Comparison of ENCODE assay signal across 23 mouse cellular contexts in genomic region chr13:84255047-84255446, GRCm38 (mm10). TPM values are rescaled to one million over a fixed set of nuclear protein-coding genes. Genes with fewer than 3 reads are reported as not detected.
A peak's percentile ranks its signal among the peaks of the same experiment; 100 is the strongest.
DNase-seq lines count a peak whose midpoint lies in the region; ATAC-seq lines count a peak whose summit lies in the region.
"Had no signal": no experiment of that assay in that cellular context is flagged by ENCODE, and none has a peak within 500 bp of the region (broad histone marks: within the 10 kb centered on the region; RNA-seq: fewer than 3 reads in every experiment).

No protein-coding gene starts in this region.

- no peaks in the 10 kb centered on the region for H3K9me3 ChIP-seq in midbrain, embryonic 11.5 days (ENCODE audit: control insufficient read depth, low read length)
- no peaks in the 10 kb centered on the region for H3K9me3 ChIP-seq in midbrain, embryonic 16.5 days (replicated peaks; ENCODE audit: control insufficient read depth, low read length, poor library complexity, severe bottlenecking)
- H3K9me3 ChIP-seq: embryonic facial prominence, embryonic 10.5 days; embryonic facial prominence, embryonic 12.5 days; forebrain, embryonic 13.5 days; forebrain, embryonic 15.5 days; G1E had no signal

- 96% methylated on average over 1 of the region's 1 CpGs for WGBS in midbrain, embryonic 11.5 days
- 100% methylated on average over 1 of the region's 1 CpGs for WGBS in midbrain, embryonic 16.5 days

- no peaks in the 10 kb centered on the region for H3K36me3 ChIP-seq in midbrain, embryonic 11.5 days (ENCODE audit: control insufficient read depth, insufficient read depth, low read length)
- 0 out of 2 replicates have a peak, but pooled peaks cover 3% of the 10 kb centered on the region for H3K36me3 ChIP-seq in midbrain, embryonic 16.5 days (ENCODE audit: control insufficient read depth, insufficient read depth, low read length)

- H3K27me3 ChIP-seq in midbrain, embryonic 11.5 days (ENCODE audit: control insufficient read depth, insufficient read depth, low read length), result no peaks in the 10 kb centered on the region
- no peaks in the 10 kb centered on the region for H3K27me3 ChIP-seq in midbrain, embryonic 16.5 days (ENCODE audit: control insufficient read depth, insufficient read depth, low read depth, low read length)
- H3K27me3 ChIP-seq: CH12.LX; embryonic facial prominence, embryonic 12.5 days; forebrain, embryonic 13.5 days; forebrain, embryonic 15.5 days had no signal

- H3K27ac ChIP-seq in midbrain, embryonic 11.5 days (ENCODE audit: low read depth, low read length), result no peak overlapping the region
- no peak overlapping the region for H3K27ac ChIP-seq in midbrain, embryonic 16.5 days (ENCODE audit: low read length)
- H3K27ac ChIP-seq: embryonic facial prominence, embryonic 10.5 days; embryonic facial prominence, embryonic 12.5 days; forebrain, embryonic 13.5 days; forebrain, embryonic 15.5 days had no signal

- H3K4me2 ChIP-seq in midbrain, embryonic 11.5 days, result no peak overlapping the region
- no peak overlapping the region for H3K4me2 ChIP-seq in midbrain, embryonic 16.5 days (ENCODE audit: low read length)
- H3K4me2 ChIP-seq: embryonic facial prominence, embryonic 12.5 days; forebrain, embryonic 13.5 days; forebrain, embryonic 15.5 days had no signal

- ATAC-seq in midbrain, embryonic 11.5 days (ENCODE audit: low FRiP score), result no peak
- ATAC-seq in midbrain, embryonic 16.5 days, result no peak
- 0 out of 2 replicates have a peak, but pooled peaks have one; percentile 32 for ATAC-seq in common myeloid progenitor, adult 5-6 weeks (replicated peaks; ENCODE audit: low read depth, poor library complexity, severe bottlenecking)
- peak; percentile 27; the same call in 1 of the 2 replicates for ATAC-seq in megakaryocyte, adult 5-6 weeks (ENCODE audit: poor library complexity, severe bottlenecking)
- ATAC-seq in CD4-positive, CD25-positive, alpha-beta regulatory T cell, adult 4 months, result no peak
- ATAC-seq: forebrain, embryonic 13.5 days; forebrain, embryonic 15.5 days; forebrain, postnatal 0 days had no signal

- H3K4me1 ChIP-seq in midbrain, embryonic 11.5 days (ENCODE audit: control insufficient read depth, insufficient read depth, low read length), result no peaks in the 10 kb centered on the region
- H3K4me1 ChIP-seq in midbrain, embryonic 16.5 days (ENCODE audit: control insufficient read depth, insufficient read depth, low read length), result no peaks in the 10 kb centered on the region; the same call in 1 of the 2 replicates
- H3K4me1 ChIP-seq: embryonic facial prominence, embryonic 10.5 days; embryonic facial prominence, embryonic 12.5 days; forebrain, embryonic 13.5 days; forebrain, embryonic 15.5 days had no signal

- DNase-seq in midbrain, embryonic 11.5 days (ENCODE audit: low spot score, missing footprints), result peak; percentile 14
- DNase-seq in urinary bladder, postnatal 10 days (ENCODE audit: low spot score), result no peak
- no peak for DNase-seq in adipocyte (ENCODE audit: low spot score)
- DNase-seq: adrenal gland, adult 8-10 months; adrenal gland, postnatal 14 days; adrenal gland, postnatal 36 days; cerebellum, adult 11 months; cerebellum, adult 18-20 months; cerebellum, adult 8-10 months; cerebellum, adult 9-11 months; cerebellum, postnatal 14 days; cerebellum, postnatal 36 days; forebrain, postnatal 0 days had no signal

- H3K4me3 ChIP-seq in midbrain, embryonic 11.5 days (ENCODE audit: low read depth, low read length), result no peak overlapping the region
- H3K4me3 ChIP-seq in midbrain, embryonic 16.5 days (ENCODE audit: low read depth, low read length), result no peak overlapping the region
- H3K4me3 ChIP-seq: embryonic facial prominence, embryonic 10.5 days; embryonic facial prominence, embryonic 12.5 days; forebrain, embryonic 13.5 days; forebrain, embryonic 15.5 days had no signal

- no peak overlapping the region for H3K9ac ChIP-seq in midbrain, embryonic 11.5 days (ENCODE audit: low read length)
- no peak overlapping the region for H3K9ac ChIP-seq in midbrain, embryonic 16.5 days (ENCODE audit: low read depth, low read length)
- H3K9ac ChIP-seq: embryonic facial prominence, embryonic 12.5 days; forebrain, embryonic 13.5 days; forebrain, embryonic 15.5 days; forebrain, postnatal 0 days had no signal

RNA-seq across cellular contexts. Expression of gene Tmem161b, which starts 33.0 kb away (rescaled TPM):
- 19.4 and 22.6 TPM in 2 replicates for polyA plus RNA-seq in midbrain, embryonic 11.5 days (2014; fragmentation: Nextera tagmentation; extraction: Ambion mirVana)
- 23.6 and 30.1 TPM in 2 replicates for polyA plus RNA-seq in midbrain, embryonic 16.5 days (2015; fragmentation: Nextera tagmentation; extraction: Ambion mirVana)
- 13.1 and 21.2 TPM in 2 replicates for total RNA-seq in common myeloid progenitor, adult 5-6 weeks (2017)
- total RNA-seq in megakaryocyte, adult 5-6 weeks (2015), result 14.8 and 17.2 TPM in 2 replicates
- total RNA-seq in megakaryocyte, adult 5-6 weeks (2017), result 13.3 and 18.3 TPM in 2 replicates
- polyA plus RNA-seq in CD4-positive, CD25-positive, alpha-beta regulatory T cell, adult 4 months (2017; shearing (Covaris generic)), result 10 to 100 TPM; 32.1 to 36.0 TPM

Comparison
In these comparisons a context has a peak if more than half of its experiments do, and no peak if none do; other contexts are left out.
1. ATAC-seq: peak in common myeloid progenitor, adult 5-6 weeks (single experiment) and megakaryocyte, adult 5-6 weeks (single experiment); none in midbrain, embryonic 11.5 days (single experiment), midbrain, embryonic 16.5 days (single experiment) and CD4-positive, CD25-positive, alpha-beta regulatory T cell, adult 4 months (single experiment).